Mouse (Mus musculus) thymus, postnatal 10 days (tissue): ENCODE data around the gene Crebzf.

Experiments
- DNase-seq, 2 experiments: peaks; one replicate each; pipeline ENCODE4 v3.0.0; 2021; ENCODE audit warnings: low spot score in 2 of 2

Gene Crebzf

GRCm38 (mm10) chr7:90442518-90443080 is at the start of gene Crebzf:
Crebzf (plus strand) TSS chr7:90442729.
- DNase-seq = peak; percentile 94 to 96

DNA sequence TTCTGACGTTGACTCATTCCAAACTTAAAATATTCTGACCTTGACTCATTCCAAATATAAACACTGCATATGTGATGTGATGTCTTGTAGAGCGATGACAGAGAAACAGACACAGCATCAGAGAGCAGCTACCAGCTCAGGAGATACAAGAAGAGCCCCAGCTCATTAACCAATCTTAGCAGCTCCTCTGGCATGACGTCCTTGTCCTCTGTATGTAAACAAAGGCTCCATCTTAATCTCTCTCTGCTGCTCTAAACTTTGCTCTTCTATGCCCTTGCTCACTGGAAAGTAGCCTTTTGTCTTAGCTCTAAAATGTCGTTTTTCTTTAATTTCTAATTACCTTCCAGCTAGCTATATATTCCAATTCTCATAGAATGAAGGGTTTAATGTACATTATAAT is 47.5 kb upstream of the Crebzf start:
- DNase-seq = no peak

DNA sequence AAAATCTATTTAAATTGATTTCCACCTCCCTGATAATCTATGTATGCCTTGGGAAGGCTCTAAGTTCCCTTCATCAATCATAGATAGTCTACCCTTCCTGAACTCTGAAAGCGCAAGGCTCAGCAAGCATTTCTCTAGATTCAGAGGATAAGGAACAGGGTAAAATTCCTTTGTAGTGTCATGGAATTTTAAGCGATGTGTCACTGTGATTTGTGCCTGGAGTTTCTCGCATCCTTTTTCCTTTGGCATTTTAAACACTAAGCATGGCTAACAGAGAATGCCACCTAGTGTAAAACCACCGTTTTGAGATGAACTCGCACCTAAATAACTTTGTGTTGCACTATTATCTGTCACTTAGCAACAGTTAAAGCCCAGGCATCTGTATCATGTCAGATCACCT is 46.6 kb upstream of the Crebzf start:
- DNase-seq = no peak

DNA sequence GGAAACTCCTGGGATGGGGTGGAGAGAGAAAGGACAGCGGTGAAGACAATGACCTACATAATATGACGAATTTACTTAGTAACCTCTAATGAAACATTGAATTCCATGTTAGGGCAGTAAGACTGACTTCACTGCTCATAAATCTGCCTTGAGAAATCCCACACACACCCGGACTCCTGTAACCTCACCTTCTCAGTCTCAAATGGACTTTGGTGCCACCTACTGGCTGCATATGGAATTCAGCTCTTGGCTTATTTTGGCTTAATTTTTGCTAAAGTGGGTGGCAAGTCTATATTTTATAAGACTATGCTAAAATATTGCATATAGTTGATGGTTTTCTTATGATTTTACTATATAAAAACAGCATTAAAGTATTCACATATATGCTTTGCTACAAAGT is 32.6 kb upstream of the Crebzf start:
- DNase-seq = peak; percentile 33 to 71

GRCm38 (mm10) chr7:90426020-90427001 is 16.2 kb upstream of the Crebzf start, which contains the start of gene Ccdc89:
Ccdc89 (plus strand) TSS chr7:90426577.
- no peak for DNase-seq

GRCm38 (mm10) chr7:90427006-90427405 is 15.5 kb upstream of the Crebzf start:
- no peak for DNase-seq

DNA sequence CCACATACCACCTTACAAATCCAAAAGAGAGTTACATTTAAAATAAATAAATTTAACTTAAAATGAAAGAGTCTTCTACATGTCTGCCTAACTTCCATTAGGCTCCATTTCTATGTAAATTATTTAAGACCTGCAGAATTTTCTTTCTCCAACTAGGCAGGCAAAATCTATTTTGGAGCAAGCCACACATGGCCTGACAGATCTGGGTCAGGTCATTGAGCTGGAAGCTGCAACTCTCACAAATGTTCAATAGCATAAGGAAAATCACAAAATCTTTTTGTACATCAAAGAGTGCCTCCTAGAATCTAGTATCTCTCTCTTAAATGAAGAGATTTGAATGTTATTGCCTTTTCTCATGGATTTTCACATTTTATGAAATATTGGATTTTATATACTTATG is 10.3 kb upstream of the Crebzf start:
- DNase-seq = no peak

DNA sequence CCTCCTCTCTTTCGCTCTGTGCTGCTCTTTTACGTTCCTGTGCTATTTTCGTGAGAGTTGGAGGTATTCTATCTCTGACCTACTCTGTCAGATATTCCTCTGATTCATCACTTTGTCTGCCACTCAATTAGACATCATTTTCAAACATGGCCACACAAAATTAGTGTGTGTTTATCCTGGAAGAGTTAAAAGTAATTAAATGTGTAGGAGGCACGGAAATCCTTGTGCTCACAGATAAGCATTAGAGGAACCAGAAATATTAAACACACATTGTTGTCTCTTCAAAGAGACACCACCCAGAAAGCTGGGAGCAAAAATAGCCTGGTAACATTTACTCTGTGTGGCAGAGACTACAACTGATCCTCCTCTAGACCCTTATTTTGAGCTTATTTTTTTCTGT is 2.5 kb upstream of the Crebzf start:
- DNase-seq = no peak

DNA sequence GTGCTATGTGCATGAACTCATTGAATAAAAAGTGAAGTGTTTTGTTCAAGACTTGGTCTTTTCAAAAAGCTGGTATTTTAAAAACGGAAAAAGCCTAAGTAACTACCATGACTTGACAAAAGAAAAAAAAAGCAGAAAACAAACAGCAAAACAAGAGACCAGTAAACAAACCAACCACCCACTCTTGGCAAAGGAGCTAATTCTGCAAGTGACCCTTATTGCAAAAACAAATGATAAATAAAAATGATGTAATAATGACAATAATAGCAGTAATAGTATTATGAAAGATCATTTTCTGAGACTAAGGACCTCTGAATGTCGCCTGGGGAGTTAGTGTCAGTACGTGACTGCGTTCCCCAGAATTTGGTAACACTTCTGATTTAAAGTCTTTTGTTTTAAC is 459 bp upstream of the Crebzf start:
- no peak for DNase-seq

DNA sequence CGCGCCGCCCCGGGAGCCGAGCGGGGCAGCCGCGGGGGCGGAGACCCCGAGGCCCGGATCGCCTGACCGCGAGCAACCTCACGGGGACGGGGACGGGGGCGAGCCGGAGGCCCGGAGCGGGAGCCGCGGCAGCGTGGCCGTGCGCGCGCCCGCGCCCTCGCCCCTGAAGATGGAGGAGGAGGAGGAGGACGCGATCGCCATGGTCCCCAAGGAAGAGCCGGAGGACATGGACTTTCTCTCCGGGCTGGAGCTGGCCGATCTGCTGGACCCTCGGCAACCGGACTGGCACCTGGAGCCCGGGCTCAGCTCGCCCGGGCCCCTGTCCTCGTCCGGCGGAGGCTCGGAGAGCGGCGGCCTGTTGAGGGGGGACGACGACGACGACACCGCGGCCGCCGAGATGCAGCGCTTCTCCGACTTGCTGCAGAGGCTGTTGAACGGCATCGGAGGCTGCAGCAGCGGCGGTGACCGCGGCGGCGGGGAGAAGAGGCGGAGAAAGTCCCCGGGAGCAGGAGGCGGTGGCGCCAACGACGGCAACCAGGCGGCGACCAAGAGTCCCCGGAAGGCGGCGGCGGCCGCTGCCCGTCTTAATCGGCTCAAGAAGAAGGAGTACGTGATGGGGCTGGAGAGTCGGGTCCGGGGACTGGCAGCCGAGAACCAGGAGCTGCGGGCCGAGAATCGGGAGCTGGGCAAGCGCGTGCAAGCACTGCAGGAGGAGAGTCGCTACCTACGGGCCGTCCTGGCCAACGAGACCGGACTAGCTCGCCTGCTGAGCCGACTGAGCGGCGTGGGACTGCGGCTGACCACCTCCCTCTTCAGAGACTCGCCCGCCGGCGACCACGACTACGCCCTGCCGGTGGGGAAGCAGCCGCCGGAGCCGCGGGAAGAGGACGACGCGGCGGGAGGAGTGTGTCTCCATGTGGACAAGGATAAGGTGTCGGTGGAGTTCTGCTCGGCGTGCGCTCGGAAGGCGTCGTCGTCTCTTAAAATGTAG is 867 bp downstream of the Crebzf start:
- peak; percentile 56 to 61 for DNase-seq

- DNase-seq = no peak
Measured at GRCm38 (mm10) chr7:90444206-90444605, 1.7 kb downstream of the Crebzf start.

GRCm38 (mm10) chr7:90456149-90456844 is 13.8 kb downstream of the Crebzf start:
- DNase-seq = no peak

GRCm38 (mm10) chr7:90456845-90457468 is 14.4 kb downstream of the Crebzf start, which contains the start of gene Tmem126a:
Tmem126a (minus strand) TSS chr7:90457229.
- DNase-seq = peak; percentile 53 to 54

DNA sequence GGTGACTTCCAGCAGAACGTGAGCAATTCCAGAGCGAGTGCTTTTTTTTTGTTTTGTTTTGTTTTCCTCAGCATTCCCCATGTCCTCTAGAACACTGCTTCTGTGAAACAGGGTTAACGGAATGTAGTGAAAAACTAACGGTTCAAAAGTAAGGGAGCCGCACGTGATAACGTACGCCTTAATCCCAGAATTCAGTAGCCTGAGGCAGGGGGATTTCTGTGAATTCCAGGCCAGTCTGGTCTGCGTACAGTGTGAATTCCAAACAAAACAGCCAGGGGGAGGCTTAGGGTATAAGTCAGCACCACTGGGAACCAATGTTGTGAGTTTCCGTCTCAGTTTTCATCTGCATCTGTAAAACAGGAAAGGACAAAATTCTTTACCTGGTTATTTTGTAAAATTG is 15.0 kb downstream of the Crebzf start:
- DNase-seq = no peak

- no peak for DNase-seq
Measured at GRCm38 (mm10) chr7:90460330-90460729, 17.8 kb downstream of the Crebzf start.

GRCm38 (mm10) chr7:90460930-90461329 is 18.4 kb downstream of the Crebzf start:
- DNase-seq = peak; percentile 38 to 62

DNA sequence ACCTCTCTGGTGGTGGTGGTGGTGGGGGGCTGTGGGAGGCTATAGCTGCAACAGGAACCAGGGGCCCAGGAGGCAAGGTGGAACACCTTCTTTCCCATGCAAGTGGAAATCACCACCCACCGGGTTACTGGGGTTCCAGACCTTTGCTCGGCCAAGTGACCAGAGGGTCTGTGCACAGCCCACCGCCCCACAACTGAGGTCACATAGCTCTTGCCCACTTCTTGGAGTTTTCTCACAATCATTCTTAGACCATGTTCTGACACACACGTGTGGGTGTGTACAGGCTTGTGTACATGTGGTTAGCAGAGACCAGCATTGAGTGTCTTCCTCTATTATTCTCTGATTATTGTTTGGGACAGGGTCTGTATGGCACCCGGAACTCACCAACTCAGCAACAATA is 18.9 kb downstream of the Crebzf start:
- DNase-seq = no peak

GRCm38 (mm10) chr7:90473511-90473910 is 31.0 kb downstream of the Crebzf start:
- no peak for DNase-seq

- DNase-seq = peak; percentile 98
Measured at GRCm38 (mm10) chr7:90475793-90476312, 33.3 kb downstream of the Crebzf start, which contains the start of gene Tmem126b. Tmem126b (minus strand) TSS chr7:90476001.
